Mouse (Mus musculus): ENCODE measurements around the gene Nfe2l2.
"Not testable (repeated sequence)": the region's sequence is repeated elsewhere in the genome, so short reads cannot be mapped to it uniquely, and the experiment has no call there.

Gene Nfe2l2

GRCm38 (mm10) chr2:75713083-75713482 lies 8.6 kb upstream of the Nfe2l2 start:
- no peak for DNase-seq

- peak; percentile 58 for DNase-seq
Observed at GRCm38 (mm10) chr2:75707420-75707819, 3.0 kb upstream of the Nfe2l2 start.

GRCm38 (mm10) chr2:75706435-75706834 lies 2.0 kb upstream of the Nfe2l2 start:
- no peak for DNase-seq

DNA sequence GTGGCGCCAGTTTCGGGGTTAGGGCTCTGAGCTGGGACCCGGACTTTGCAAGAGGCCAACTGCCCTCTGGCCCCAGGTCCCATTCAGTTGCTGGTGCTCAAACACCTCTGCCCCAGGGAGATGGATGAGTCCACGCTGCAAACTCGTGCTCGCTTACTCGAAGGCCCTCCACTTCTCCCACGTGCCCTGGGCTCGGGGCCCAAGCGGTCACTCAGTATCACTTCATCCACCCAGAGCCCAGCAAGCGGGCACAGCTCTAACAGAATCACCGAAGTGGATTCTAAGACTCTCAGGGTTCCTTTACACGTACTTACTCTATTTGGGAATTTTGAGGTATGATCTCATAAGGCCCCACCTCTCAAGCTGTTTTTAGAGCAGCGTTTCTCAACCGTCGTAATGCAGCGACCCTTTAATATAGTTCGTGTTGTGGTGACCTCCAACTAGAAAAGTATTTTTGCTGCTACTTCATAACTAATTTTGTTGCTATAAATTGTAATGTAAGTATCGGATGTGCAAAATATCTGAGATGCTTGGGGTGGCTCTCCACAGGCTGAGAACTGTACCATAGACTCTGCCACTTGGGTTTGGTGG lies 816 bp upstream of the Nfe2l2 start:
- DNase-seq: no peak

GRCm38 (mm10) chr2:75703375-75704181 lies 863 bp downstream of the Nfe2l2 start:
- DNase-seq: peak; percentile 90

GRCm38 (mm10) chr2:75702588-75702976 lies 1.9 kb downstream of the Nfe2l2 start:
- no peak for DNase-seq

GRCm38 (mm10) chr2:75701822-75702587 lies 2.4 kb downstream of the Nfe2l2 start:
- no peak for DNase-seq

GRCm38 (mm10) chr2:75701207-75701606 lies 3.2 kb downstream of the Nfe2l2 start:
- DNase-seq: no peak

DNA sequence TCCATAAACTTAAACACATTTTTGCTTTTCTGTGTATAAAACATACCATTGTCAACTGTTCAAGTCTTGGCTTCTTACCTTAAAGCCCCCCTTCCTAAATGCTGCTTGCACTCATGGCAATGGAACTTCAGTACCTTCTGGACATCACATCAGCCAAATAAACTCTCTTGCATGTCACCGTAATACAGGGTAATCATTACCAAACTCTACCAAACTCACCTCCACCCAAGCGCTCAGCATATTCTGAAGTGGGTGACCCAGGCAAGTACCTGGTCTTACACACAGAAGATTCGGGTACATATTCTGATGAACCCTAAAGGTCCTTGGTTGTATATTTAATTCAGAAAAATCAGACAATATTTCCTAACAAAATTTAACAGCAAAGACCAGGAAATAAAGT lies 3.9 kb downstream of the Nfe2l2 start:
- no peak for DNase-seq

DNA sequence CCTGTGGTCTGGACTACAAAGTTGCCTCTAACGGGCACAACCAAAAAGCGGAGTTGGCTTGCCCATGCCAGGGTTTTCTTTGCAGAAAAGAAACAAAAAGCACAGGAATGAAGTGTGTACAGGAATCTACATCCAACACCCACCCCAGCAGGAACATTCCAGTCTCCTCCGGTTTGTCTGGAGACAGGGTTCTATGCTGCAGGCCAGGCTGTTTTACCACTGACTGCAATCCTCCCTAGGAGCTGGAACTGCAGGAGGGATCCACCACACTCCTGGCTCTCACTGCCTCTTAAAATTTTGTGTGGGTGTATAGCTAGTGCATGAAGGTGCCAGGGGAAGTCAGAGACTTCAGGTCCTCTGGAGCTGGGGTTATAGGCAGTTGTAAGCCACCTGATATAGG lies 5.6 kb downstream of the Nfe2l2 start:
- no peak for DNase-seq

GRCm38 (mm10) chr2:75698007-75698406 lies 6.4 kb downstream of the Nfe2l2 start:
- peak; percentile 34 for DNase-seq

DNA sequence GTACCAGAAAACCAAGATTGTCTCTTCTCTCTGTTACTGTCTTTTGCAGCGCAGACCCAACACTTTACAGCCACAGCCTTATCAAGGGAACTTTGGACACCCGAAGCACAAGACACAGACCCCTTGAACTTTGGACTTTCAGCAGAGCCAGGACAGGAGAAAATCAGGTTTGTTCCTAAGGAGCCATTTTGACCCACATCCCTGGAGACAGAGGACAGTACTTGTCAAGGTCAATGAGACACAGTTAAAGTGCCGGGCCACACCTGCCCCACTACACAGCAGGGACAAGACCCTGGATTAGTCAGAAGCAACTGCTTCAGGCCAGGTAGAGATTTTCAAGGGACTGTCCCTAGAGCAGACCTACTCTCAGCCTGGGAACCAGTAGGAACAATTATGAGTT lies 7.2 kb downstream of the Nfe2l2 start:
- DNase-seq: no peak

DNA sequence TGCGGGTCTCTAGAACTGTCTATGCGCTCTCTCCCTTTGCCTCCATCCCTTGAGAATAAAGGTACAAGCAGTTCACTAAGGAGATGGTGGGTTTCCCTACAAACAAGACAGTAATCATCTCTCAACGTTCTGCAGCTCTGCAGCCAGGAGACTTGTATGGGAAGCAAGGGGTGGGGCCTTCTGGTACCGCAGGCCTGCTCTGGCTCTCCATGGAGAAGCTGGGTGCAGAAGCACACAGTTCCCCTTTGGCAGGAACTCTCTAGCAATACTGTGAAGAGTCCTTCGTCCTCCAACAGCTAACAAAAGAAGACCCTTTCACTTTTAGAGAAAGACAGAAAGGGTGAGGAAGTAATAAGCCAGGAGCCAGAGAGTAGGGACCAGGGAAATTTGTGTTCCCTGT lies 8.1 kb downstream of the Nfe2l2 start:
- DNase-seq: peak; percentile 29

- DNase-seq: no peak
Observed at GRCm38 (mm10) chr2:75695676-75696350, 8.6 kb downstream of the Nfe2l2 start.

DNA sequence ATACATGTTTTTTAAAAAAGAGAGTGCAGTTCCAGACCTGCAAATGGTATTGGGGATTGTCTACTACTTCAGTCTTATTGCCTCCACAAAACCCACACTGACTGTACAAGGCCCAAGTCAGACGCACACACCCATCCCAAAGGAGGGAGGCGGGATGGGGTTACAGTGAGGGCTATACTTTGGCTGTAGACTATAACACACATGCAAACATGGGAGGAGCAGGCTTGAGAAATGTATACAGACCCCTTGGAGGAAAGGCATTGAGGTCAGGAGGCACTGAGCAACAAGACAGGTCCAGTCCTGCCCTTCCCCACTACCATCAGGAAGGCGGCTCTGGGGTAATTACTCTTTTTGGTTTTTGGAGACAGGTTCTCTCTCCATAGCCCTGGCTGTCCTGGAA lies 9.5 kb downstream of the Nfe2l2 start:
- DNase-seq: not testable (repeated sequence)

DNA sequence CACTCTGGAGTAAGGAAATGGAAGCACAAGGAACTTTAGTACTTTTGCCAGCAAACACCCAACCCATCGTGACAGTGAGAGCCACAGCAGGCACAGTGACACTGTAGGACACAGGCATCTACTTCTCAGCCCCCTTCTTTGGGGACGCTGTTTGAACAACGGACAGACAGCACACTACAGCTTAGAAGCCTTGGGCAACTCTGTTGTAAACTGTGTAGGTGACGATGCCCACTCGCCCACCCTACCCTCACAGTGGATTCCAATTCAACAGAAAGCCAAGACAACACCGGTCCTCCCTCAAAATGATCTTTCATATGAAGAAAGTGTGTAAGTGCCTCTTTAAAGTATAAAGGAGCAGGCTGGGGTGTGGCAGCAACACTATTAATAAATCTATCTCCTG lies 12.1 kb downstream of the Nfe2l2 start:
- DNase-seq: no peak

DNA sequence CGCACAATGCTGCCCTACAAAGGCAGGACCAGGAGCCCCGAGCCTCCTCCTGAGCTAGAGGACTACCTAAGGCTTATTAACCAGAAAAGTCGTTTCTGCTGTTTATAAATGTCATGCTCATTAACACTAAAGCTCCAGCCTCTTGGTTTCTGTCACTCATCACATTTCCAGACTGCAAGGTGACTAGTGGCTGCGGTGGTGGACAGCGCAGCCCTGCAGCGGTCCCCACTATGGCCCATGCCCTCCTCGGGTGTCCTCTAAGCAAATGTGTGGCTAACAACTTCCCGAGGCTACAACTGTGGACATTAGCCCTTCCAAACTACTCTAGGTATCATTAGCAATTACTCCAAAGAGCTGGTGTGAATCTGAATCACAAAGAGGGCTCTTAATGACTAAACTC lies 13.1 kb downstream of the Nfe2l2 start:
- DNase-seq: no peak

DNA sequence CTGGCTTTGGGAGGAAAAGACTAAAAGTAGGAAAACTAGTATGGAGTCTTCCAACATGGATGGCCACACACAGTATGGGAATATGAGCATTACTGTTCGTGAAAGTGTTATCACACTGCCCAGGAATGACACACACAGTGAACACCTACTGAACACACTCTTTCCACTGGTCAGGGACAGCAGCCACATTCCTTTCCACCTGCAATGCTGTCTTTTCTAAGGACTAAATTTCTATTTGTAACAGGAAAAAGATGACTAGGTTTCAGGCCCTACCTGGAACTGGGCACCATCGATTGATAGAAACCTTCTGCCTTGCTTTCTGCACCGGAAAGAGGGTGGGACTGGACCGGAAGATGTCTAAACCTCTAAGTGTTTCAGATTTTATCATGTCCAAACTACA lies 13.8 kb downstream of the Nfe2l2 start:
- no peak for DNase-seq

DNA sequence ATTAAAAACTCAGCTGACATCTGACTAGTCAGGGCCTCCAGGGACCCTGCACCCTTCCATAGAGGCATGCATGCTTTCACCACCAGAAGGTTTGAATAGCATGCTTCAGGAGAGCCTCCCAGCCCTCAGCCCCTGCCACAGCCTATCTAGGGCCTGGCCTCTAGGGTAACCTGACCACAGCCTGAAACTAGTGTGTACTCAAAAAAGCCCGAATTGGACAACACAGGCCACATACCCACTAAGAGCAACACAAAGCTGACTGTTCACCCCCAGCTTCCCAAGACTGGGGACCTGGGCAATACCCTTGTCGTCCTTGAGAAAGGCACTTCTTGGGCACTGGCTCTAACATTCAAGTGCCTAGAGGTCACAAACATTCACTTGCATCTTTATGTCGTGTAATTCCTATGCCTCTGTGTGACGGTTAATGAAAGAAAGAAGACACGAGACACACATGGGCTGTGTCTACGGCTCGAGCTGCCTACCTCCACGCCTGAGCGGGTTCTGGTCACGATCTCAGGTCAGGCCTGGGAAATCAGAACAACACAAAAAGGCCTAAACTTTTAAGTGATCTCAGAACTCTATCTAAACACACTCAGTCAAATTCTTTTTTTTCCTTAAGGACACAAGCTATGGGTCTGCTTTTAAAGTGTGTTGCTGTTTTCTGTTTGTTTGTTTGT lies 14.8 kb downstream of the Nfe2l2 start:
- DNase-seq: no peak

DNA sequence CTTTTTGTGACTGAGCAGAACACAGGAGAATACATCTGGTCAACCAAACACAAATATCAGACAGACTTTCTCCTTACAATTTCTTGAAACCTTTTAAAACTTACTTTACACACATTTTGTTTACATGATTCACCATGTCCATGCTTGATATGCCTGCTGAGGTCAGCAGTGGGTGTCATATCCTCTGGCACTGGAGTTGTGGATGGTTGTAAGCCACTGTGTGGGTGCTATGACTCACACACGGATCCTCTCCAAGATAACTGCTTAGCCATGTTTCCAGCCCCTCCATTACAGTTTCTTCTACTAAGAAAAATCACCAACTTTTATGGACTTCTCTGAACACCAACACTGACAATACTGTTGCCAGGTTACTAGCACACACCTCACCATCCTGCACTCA lies 15.5 kb downstream of the Nfe2l2 start:
- no peak for DNase-seq

- DNase-seq: no peak
Observed at GRCm38 (mm10) chr2:75687040-75687749, 17.2 kb downstream of the Nfe2l2 start.

- no peak for DNase-seq
Observed at GRCm38 (mm10) chr2:75685458-75685861, 19.0 kb downstream of the Nfe2l2 start.

Data from liver (tissue).